17 mouse cellular contexts compared by ENCODE assay signal in the genomic region with DNA sequence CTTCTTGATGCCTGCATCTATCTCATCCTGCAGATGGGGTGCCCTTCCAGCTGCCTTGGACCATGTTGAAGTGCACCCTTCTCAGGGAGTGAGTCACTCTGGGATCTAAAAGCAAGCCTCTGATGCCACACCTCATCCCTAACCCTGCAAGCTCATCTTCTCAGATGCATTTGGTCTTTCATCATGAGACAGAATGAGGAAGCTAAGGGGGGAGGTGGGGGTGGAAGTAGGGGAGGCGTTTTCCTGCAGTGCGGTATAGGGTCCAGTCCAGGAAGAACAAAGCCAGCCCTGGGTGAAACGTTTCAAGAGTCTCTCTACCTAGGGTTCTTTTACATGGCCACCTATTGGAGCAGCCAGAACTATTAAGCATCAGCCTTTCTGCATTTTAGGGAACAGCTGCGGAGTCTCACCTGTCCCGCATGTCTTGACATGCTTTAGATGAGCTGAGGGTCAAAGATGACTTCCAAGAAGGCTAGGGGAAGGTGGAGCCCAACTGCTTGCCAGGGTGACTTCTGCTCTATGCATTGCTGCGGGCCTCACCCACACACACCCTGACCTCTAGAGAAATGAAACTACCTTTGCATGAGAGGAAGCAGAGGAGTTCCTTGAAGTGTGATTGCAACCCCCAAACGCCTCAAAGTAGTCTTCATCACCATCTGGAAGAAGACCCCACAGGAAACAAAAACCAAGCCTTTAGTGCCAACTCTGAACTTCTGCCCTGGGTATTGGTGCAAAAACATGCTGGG. TPM values are rescaled to one million over a fixed set of nuclear protein-coding genes. Genes with fewer than 3 reads are reported as not detected.
A peak's percentile ranks its signal among the peaks of the same experiment; 100 is the strongest.
DNase-seq lines count a peak whose midpoint lies in the region; ATAC-seq and TF ChIP-seq lines count a peak whose summit lies in the region.
"Had no signal": no experiment of that assay in that cellular context is flagged by ENCODE, and none has a peak within 500 bp of the region (broad histone marks: within the 10 kb centered on the region; RNA-seq: fewer than 3 reads in every experiment).

No protein-coding gene starts in this region.

- H3K9me3 ChIP-seq in midbrain, postnatal 0 days (ENCODE audit: low read length) = no peaks in the 10 kb centered on the region
- no peaks in the 10 kb centered on the region for H3K9me3 ChIP-seq in hindbrain, embryonic 12.5 days (replicated peaks)
- H3K9me3 ChIP-seq: midbrain, embryonic 12.5 days had no signal

- no peak overlapping the region for H3K9ac ChIP-seq in midbrain, postnatal 0 days (replicated peaks; ENCODE audit: low read length, poor library complexity, severe bottlenecking)
- H3K9ac ChIP-seq in hindbrain, embryonic 12.5 days = no peak overlapping the region
- H3K9ac ChIP-seq: hindbrain, embryonic 14.5 days; midbrain, embryonic 12.5 days had no signal

- no peak overlapping the region for H3K4me3 ChIP-seq in small intestine, adult 2 months (ENCODE audit: low read depth, low read length)
- H3K4me3 ChIP-seq in midbrain, postnatal 0 days (ENCODE audit: low read depth, low read length) = no peak overlapping the region
- H3K4me3 ChIP-seq in hindbrain, embryonic 12.5 days = no peak overlapping the region
- H3K4me3 ChIP-seq: midbrain, embryonic 12.5 days had no signal

- peak overlapping the region; percentile 55 for H3K27ac ChIP-seq in small intestine, adult 2 months (ENCODE audit: insufficient read depth, low read depth, low read length)
- H3K27ac ChIP-seq in midbrain, postnatal 0 days (ENCODE audit: low read depth, low read length) = no peak overlapping the region
- no peak overlapping the region for H3K27ac ChIP-seq in hindbrain, embryonic 12.5 days
- H3K27ac ChIP-seq: hindbrain, embryonic 14.5 days; midbrain, embryonic 12.5 days had no signal

- H3K4me2 ChIP-seq in midbrain, postnatal 0 days (ENCODE audit: low read depth, low read length, poor library complexity, severe bottlenecking) = no peak overlapping the region
- H3K4me2 ChIP-seq in hindbrain, embryonic 12.5 days (replicated peaks) = no peak overlapping the region
- H3K4me2 ChIP-seq: hindbrain, embryonic 14.5 days; midbrain, embryonic 12.5 days had no signal

- H3K27me3 ChIP-seq in small intestine, adult 2 months (ENCODE audit: control insufficient read depth, insufficient read depth, low read length) = no peaks in the 10 kb centered on the region
- H3K27me3 ChIP-seq in midbrain, postnatal 0 days (ENCODE audit: insufficient read depth, low read length) = peaks cover 12% of the 10 kb centered on the region
- peaks cover 20% of the 10 kb centered on the region for H3K27me3 ChIP-seq in hindbrain, embryonic 12.5 days

- 38% methylated on average over 7 of the region's 7 CpGs for WGBS in small intestine, adult 2 months
- 86% methylated on average over 7 of the region's 7 CpGs for WGBS in midbrain, postnatal 0 days
- WGBS in hindbrain, embryonic 12.5 days = 85% methylated on average over 7 of the region's 7 CpGs

- DNase-seq in 416B (ENCODE audit: low read depth) = peak; percentile 45
- peak; percentile 31 for DNase-seq in CD4-positive helper T cell, adult 2 months (ENCODE audit: low read depth, low spot score)
- DNase-seq in midbrain, postnatal 0 days (ENCODE audit: low spot score) = no peak
- DNase-seq in gastrocnemius, postnatal 4 days (ENCODE audit: low spot score in 2 of 2) = no peak
- DNase-seq in layer of hippocampus, adult 8-10 months (ENCODE audit: low spot score in 2 of 2) = no peak
- DNase-seq: cerebellum, adult 11-12 months; heart, adult 18-20 months; kidney, adult 11 months; kidney, postnatal 25 days; liver; lung, postnatal 10 days; right cerebral cortex, postnatal 4 days had no signal

- no peaks in the 10 kb centered on the region for H3K36me3 ChIP-seq in small intestine, adult 2 months (ENCODE audit: control insufficient read depth, insufficient read depth, low read length)
- no peaks in the 10 kb centered on the region for H3K36me3 ChIP-seq in midbrain, postnatal 0 days (ENCODE audit: insufficient read depth, low read length)
- H3K36me3 ChIP-seq in hindbrain, embryonic 12.5 days = no peaks in the 10 kb centered on the region
- H3K36me3 ChIP-seq: midbrain, embryonic 12.5 days had no signal

- ATAC-seq in hematopoietic stem cell, adult 5-6 weeks (replicated peaks in 1 of 2; ENCODE audit: insufficient read depth in 1 of 2, low FRiP score in 2 of 2, low TSS enrichment in 1 of 2, low read depth in 1 of 2, poor library complexity in 2 of 2, severe bottlenecking in 2 of 2) = peak; percentile 28 to 35; a peak in 2 of 4 replicates
- ATAC-seq in midbrain, postnatal 0 days (ENCODE audit: low FRiP score) = no peak
- ATAC-seq in hindbrain, embryonic 12.5 days (ENCODE audit: low FRiP score) = no peak

- H3K4me1 ChIP-seq in small intestine, adult 2 months (ENCODE audit: control insufficient read depth, insufficient read depth, insufficient read length, low read length) = peaks cover 29% of the 10 kb centered on the region
- H3K4me1 ChIP-seq in midbrain, postnatal 0 days (ENCODE audit: insufficient read depth, low read length) = no peaks in the 10 kb centered on the region
- H3K4me1 ChIP-seq in hindbrain, embryonic 12.5 days = peaks cover 12% of the 10 kb centered on the region

- no peak for TF ChIP-seq POLR2A in small intestine, adult 2 months (IDR thresholded peaks at IDR 0.05; ENCODE audit: low read depth, low read length)

- no peak for TF ChIP-seq CTCF in small intestine, adult 2 months (IDR thresholded peaks at IDR 0.05; ENCODE audit: extremely low read depth, insufficient read length, insufficient replicate concordance, low read depth, low read length)
- no peak for TF ChIP-seq CTCF in midbrain, postnatal 0 days (IDR thresholded peaks at IDR 0.05)

RNA-seq across cellular contexts. Expression of gene Ccne1, which starts 17.2 kb away (rescaled TPM):
- total RNA-seq in hematopoietic stem cell, adult 5-6 weeks (2017) = 8.1 and 31.4 TPM in 2 replicates
- polyA plus RNA-seq in small intestine, adult 2 months (2012; rRNA removed) = 3.1 and 5.0 TPM in 2 replicates
- 9.5 and 11.4 TPM in 2 replicates for total RNA-seq in midbrain, postnatal 0 days (2014; rRNA removed)
- polyA plus RNA-seq in midbrain, postnatal 0 days (2015; fragmentation: Nextera tagmentation; extraction: Ambion mirVana) = 13.2 and 13.4 TPM in 2 replicates
- 36.1 and 36.7 TPM in 2 replicates for polyA plus RNA-seq in hindbrain, embryonic 12.5 days (2016; fragmentation: Nextera tagmentation; extraction: Ambion mirVana)
- total RNA-seq in gastrocnemius, postnatal 4 days (2021) = 10 to 100 TPM; 25.3 to 26.2 TPM
- 10 to 100 TPM; 13.1 to 17.3 (median 13.9) TPM for total RNA-seq in layer of hippocampus, adult 8-10 months (2022)

Comparison
In these comparisons a context has a peak if more than half of its experiments do, and no peak if none do; other contexts are left out.
1. DNase-seq: peak in 416B (single experiment) and CD4-positive helper T cell, adult 2 months (single experiment); none in midbrain, postnatal 0 days (single experiment), gastrocnemius, postnatal 4 days (0 of 2) and layer of hippocampus, adult 8-10 months (0 of 2).
2. ATAC-seq: peak in hematopoietic stem cell, adult 5-6 weeks (2 of 2); none in midbrain, postnatal 0 days (single experiment) and hindbrain, embryonic 12.5 days (single experiment).